Mouse (Mus musculus): ENCODE data around the gene Tdrd6.

DNA sequence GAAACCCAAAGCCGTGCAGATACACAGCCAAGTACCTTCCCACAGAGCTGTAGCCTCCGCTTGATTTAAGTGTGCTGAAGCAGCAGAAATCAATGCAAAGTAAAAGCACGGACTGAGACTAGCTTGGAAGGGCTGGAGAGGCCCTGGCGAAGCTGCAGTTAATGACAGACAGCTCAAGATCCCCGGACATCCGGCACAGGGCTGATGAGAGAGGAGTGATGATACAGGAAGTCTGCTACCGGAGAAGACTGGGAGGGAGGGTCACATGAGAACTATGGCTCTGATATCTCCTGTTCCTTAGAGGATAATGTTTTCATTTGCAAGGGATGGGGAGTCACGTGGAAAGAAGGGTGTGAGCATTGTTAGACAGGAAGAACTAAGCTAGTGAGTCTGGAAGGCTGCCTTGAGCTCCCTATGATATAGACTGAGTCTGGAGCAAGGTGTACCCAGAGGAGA is 49.1 kb downstream of the Tdrd6 start:
- TF ChIP-seq CTCF (IDR thresholded peaks at IDR 0.05; ENCODE audit: low read depth) (no peak), EP300 (IDR thresholded peaks at IDR 0.05; ENCODE audit: low read depth) (no peak)

Data from heart, postnatal 0 days (tissue).